Mouse (Mus musculus) limb, embryonic 10.5 days (tissue): Measurements from ENCODE around the gene Zbtb46. TPM values are rescaled to one million over a fixed set of nuclear protein-coding genes. Genes with fewer than 3 reads are reported as not detected.

ENCODE experiments used
- DNase-seq: peaks from one replicate; pipeline ENCODE4 v3.0.0-alpha.2; 2017; ENCODE audit warnings: low spot score
- H3K27ac ChIP-seq: fragments of 300-500 bp; sonication (generic); 2 replicates; pipeline ENCODE4 v1.5.1; 2016; ENCODE audit warnings: mild to moderate bottlenecking
- H3K27me3 ChIP-seq: fragments of 300-500 bp; sonication (generic); 2 replicates; pipeline ENCODE4 v1.6.1; 2016; ENCODE audit warnings: low read depth, mild to moderate bottlenecking; ENCODE audit not compliant: poor library complexity, severe bottlenecking
- H3K36me3 ChIP-seq: fragments of 300-500 bp; sonication (generic); 2 replicates; pipeline ENCODE4 v1.6.1; 2016; ENCODE audit warnings: mild to moderate bottlenecking, moderate library complexity
- H3K4me1 ChIP-seq: fragments of 300-500 bp; sonication (generic); 2 replicates; pipeline ENCODE4 v1.6.1; 2016
- H3K4me3 ChIP-seq: fragments of 300-500 bp; sonication (generic); 2 replicates; pipeline ENCODE4 v1.5.1; 2016; ENCODE audit warnings: mild to moderate bottlenecking, moderate library complexity
- H3K9me3 ChIP-seq: fragments of 300-500 bp; sonication (generic); replicated peaks from 2 replicates; pipeline ENCODE4 v1.6.1; 2016; ENCODE audit warnings: mild to moderate bottlenecking
- WGBS: fragments of 180-500 bp; shearing (Covaris S2); methylation state at CpG from one replicate; pipeline ENCODE4 v1.1.7; 2016; 5-methylcytosine and 5-hydroxymethylcytosine counted together
- polyA plus RNA-seq: library from polyadenylated mRNA; unstranded; fragments of >200 nt; fragmentation: Nextera tagmentation; extraction: Ambion mirVana; gene quantifications from 2 replicates; pipeline ENCODE4 v1.2.1, GENCODE M21; 2016

Gene Zbtb46
- polyA plus RNA-seq, 1 experiment from 2014 or later, result 17.5 TPM

DNA sequence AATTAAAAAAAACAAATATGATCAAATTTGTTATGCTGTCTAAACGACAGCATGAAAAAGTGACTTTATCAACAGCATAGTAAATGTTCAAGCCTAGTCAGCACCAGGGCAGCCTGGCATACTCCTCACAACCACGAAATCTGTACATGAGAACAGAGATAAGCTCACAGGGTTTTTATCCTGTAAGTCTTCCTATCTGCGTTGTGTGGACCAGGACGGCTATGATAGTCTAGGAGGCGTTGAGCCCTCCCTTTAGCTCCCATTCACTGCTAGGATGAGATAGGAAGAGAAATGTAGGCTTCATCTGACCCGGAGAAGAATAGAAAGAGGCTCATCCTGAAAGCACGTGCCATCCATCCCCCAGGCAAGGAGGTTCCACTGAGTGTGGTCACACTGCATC, 39.9 kb downstream of the Zbtb46 start:
- Histone ChIP-seq H3K4me3 (no peak overlapping the region), H3K27ac (no peak overlapping the region), H3K4me1 (no peaks in the 10 kb centered on the region), H3K27me3 (no peaks in the 10 kb centered on the region), H3K9me3 (no peaks in the 10 kb centered on the region), H3K36me3 (peaks cover 26% of the 10 kb centered on the region)
- 91% methylated on average over 7 of the region's 7 CpGs for WGBS
- no peak for DNase-seq

DNA sequence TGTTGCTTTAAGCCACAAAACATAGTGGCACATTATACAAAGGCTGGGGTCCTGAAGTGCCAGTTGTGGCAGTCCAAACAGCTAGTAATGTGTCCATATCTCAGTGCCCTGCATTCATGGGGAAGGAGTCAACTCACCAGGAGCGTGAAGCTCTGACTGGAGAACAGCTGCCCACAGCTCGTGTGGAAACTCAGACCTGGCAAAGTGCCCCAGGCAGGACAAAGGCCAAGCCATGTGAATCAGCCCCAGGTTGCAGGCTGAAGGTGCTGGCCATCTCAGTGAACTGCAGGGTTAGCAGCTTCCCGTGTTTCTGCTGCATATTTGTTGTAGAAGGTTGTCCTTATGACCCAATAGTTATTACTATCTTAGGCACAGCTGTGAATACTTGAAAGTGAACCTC, 43.3 kb downstream of the Zbtb46 start:
- peaks cover 7% of the 10 kb centered on the region for H3K36me3 ChIP-seq
- no peaks in the 10 kb centered on the region for H3K4me1 ChIP-seq
- no peak overlapping the region for H3K27ac ChIP-seq
- no peak overlapping the region for H3K4me3 ChIP-seq
- no peak for DNase-seq
- no peaks in the 10 kb centered on the region for H3K9me3 ChIP-seq
- WGBS, result 80% methylated on average over 3 of the region's 3 CpGs
- H3K27me3 ChIP-seq, result no peaks in the 10 kb centered on the region

DNA sequence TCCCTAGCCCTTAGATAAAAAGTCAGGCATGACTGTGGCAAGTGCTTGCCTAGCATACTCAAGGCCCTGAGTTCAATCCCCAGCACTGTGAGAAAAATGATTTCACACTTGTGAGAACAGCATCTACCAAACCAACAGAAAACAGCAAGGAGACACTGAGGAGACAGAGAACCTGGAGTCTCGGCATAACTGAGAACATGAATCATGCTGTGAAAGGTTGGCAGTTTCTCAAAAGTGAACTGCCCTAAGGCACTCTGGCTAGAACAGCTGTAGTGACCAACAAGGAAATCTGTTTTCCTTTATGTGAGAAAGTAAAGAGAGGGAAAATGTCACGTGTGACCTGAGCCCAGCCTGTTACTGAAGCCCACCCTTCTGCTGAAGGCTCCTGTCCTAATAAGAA, 46.1 kb downstream of the Zbtb46 start:
- Histone ChIP-seq H3K4me3 (no peak overlapping the region), H3K27ac (no peak overlapping the region), H3K4me1 (no peaks in the 10 kb centered on the region), H3K9me3 (no peaks in the 10 kb centered on the region), H3K36me3 (peaks cover 10% of the 10 kb centered on the region), H3K27me3 (no peaks in the 10 kb centered on the region)
- DNase-seq, result no peak
- 49% methylated on average over 2 of the region's 2 CpGs for WGBS

GRCm38 (mm10) chr2:181410760-181411473, 48.3 kb downstream of the Zbtb46 start:
- Histone ChIP-seq H3K9me3 (no peaks in the 10 kb centered on the region), H3K4me1 (no peaks in the 10 kb centered on the region), H3K27me3 (no peaks in the 10 kb centered on the region), H3K4me3 (no peak overlapping the region), H3K36me3 (peaks cover 18% of the 10 kb centered on the region), H3K27ac (no peak overlapping the region)
- peak; percentile 57 for DNase-seq
- 58% methylated on average over 4 of the region's 4 CpGs for WGBS

- WGBS, result 85% methylated on average over 7 of the region's 7 CpGs
- Histone ChIP-seq H3K27me3 (no peaks in the 10 kb centered on the region), H3K9me3 (no peaks in the 10 kb centered on the region), H3K4me1 (no peaks in the 10 kb centered on the region), H3K4me3 (no peak overlapping the region), H3K27ac (no peak overlapping the region), H3K36me3 (peaks cover 20% of the 10 kb centered on the region)
- DNase-seq, result no peak
Measured at GRCm38 (mm10) chr2:181409643-181410042, 49.6 kb downstream of the Zbtb46 start.

DNA sequence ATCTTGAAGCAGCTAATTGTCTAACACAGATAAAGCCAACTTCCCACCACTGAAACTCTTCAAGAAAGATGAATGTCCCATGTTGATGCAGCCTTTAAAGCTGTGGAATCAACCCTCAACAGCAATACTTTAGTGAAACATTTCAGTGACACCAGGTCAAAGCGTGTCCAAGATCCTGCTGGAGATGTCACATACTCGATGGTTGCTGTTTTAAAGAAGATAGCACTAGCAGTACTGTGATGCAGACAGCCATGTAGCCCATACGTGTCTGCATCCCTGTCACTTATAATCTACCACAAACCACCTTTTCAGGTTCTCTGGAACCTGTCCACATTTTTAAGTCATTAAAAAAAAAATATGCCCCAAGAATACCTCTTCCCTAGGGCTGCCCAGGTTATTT, 55.5 kb downstream of the Zbtb46 start:
- 96% methylated on average over 3 of the region's 3 CpGs for whole genome bisulfite sequencing
- H3K9me3 ChIP-seq, result no peaks in the 10 kb centered on the region

GRCm38 (mm10) chr2:181401497-181401896, 57.7 kb downstream of the Zbtb46 start:
- H3K9me3 ChIP-seq, result no peaks in the 10 kb centered on the region
- 39% methylated on average over 1 of the region's 1 CpGs for WGBS
- DNase-seq, result no peak
- H3K4me3 ChIP-seq, result no peak overlapping the region
- no peaks in the 10 kb centered on the region for H3K4me1 ChIP-seq
- 0 out of 2 replicates have a peak, but pooled peaks cover 4% of the 10 kb centered on the region for H3K36me3 ChIP-seq
- no peaks in the 10 kb centered on the region for H3K27me3 ChIP-seq
- H3K27ac ChIP-seq, result no peak overlapping the region

More for the DNA sequence above, 55.5 kb downstream of the Zbtb46 start:
- no peak overlapping the region for H3K27ac ChIP-seq
- H3K36me3 ChIP-seq, result peaks cover 13% of the 10 kb centered on the region
- H3K4me3 ChIP-seq, result no peak overlapping the region
- no peaks in the 10 kb centered on the region for H3K27me3 ChIP-seq
- no peak for DNase-seq
- no peaks in the 10 kb centered on the region for H3K4me1 ChIP-seq

DNA sequence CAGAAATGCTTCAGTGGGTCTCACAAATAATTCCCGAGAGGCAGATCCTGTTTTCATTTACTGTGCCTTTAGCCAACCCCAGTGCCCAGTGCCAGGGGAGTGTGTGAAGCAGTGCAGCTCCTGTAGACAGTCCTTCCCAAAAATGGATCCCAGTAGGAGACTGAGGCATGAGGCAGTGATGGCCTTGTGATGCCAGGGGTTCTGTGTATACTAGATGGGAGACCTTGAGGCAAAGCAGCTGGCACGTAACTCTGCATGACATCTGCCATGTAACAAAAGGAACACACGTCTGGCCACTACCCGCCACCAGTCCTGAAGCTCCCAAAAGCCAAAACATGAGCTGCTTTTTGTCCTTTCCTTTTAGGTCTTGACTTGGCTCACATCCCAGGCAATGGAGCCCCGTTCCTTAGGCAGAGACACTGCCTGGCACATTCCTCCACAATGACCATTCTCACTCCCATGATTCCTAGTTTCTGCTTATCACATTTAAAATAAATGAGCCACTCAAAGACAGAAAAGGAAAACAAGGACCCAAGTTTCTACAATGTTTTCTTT, 61.9 kb downstream of the Zbtb46 start:
- Histone ChIP-seq H3K9me3 (no peaks in the 10 kb centered on the region), H3K27ac (no peak overlapping the region), H3K4me3 (no peak overlapping the region), H3K36me3 (peaks cover 22% of the 10 kb centered on the region), H3K4me1 (no peaks in the 10 kb centered on the region), H3K27me3 (no peaks in the 10 kb centered on the region)
- 87% methylated on average over 5 of the region's 5 CpGs for WGBS
- DNase-seq, result no peak

- Histone ChIP-seq H3K36me3 (peaks cover 46% of the 10 kb centered on the region), H3K27ac (no peak overlapping the region), H3K4me3 (no peak overlapping the region), H3K9me3 (no peaks in the 10 kb centered on the region), H3K27me3 (no peaks in the 10 kb centered on the region), H3K4me1 (no peaks in the 10 kb centered on the region)
- no peak for DNase-seq
- WGBS, result 95% methylated on average over 3 of the region's 3 CpGs
Measured at GRCm38 (mm10) chr2:181394086-181394485, 65.1 kb downstream of the Zbtb46 start.

DNA sequence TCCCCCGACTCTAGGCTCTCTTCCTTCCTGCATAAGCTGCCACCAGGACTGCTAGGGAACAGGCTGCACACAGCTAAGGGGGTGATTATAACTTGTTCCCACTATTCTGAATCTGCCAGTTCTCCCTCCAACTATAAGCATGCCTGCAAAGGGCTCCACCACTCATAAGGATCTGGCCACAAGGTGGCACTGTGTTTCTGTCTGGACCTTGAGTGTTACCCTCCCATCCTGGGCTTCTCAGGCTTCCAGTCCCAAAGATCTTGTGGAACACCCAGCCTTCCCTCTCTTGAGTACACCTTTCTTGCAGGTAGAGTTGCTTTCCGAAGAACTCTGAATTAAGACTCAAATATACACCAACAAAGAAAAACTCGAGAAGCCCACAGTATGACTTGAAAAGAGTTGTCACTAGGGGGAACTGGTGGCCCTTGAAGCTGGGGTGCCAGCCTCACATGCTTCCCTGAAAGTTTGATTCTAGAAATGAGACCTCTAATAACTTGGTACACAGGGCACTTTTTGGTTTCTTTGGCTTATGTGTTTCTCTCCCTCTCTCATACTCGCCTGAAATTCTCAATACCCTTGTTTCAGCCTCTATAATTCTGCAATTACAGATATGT, 66.5 kb downstream of the Zbtb46 start:
- Histone ChIP-seq H3K9me3 (no peaks in the 10 kb centered on the region), H3K27ac (no peak overlapping the region), H3K4me3 (no peak overlapping the region), H3K4me1 (no peaks in the 10 kb centered on the region), H3K27me3 (no peaks in the 10 kb centered on the region), H3K36me3 (peaks cover 46% of the 10 kb centered on the region)
- 34% methylated on average over 4 of the region's 4 CpGs for WGBS
- peak; percentile 87 for DNase-seq

GRCm38 (mm10) chr2:181391541-181391940, 67.7 kb downstream of the Zbtb46 start:
- H3K4me1 ChIP-seq, result no peaks in the 10 kb centered on the region
- WGBS, result 80% methylated on average over 2 of the region's 2 CpGs
- H3K9me3 ChIP-seq, result no peaks in the 10 kb centered on the region
- H3K4me3 ChIP-seq, result no peak overlapping the region
- H3K27ac ChIP-seq, result no peak overlapping the region
- no peaks in the 10 kb centered on the region for H3K27me3 ChIP-seq
- H3K36me3 ChIP-seq, result peaks cover 54% of the 10 kb centered on the region
- no peak for DNase-seq

GRCm38 (mm10) chr2:181391022-181391421, 68.2 kb downstream of the Zbtb46 start:
- Histone ChIP-seq H3K4me1 (no peaks in the 10 kb centered on the region), H3K27me3 (no peaks in the 10 kb centered on the region), H3K4me3 (no peak overlapping the region), H3K27ac (no peak overlapping the region), H3K36me3 (peaks cover 59% of the 10 kb centered on the region), H3K9me3 (no peaks in the 10 kb centered on the region)
- no peak for DNase-seq
- WGBS, result 91% methylated on average over 15 of the region's 15 CpGs

DNA sequence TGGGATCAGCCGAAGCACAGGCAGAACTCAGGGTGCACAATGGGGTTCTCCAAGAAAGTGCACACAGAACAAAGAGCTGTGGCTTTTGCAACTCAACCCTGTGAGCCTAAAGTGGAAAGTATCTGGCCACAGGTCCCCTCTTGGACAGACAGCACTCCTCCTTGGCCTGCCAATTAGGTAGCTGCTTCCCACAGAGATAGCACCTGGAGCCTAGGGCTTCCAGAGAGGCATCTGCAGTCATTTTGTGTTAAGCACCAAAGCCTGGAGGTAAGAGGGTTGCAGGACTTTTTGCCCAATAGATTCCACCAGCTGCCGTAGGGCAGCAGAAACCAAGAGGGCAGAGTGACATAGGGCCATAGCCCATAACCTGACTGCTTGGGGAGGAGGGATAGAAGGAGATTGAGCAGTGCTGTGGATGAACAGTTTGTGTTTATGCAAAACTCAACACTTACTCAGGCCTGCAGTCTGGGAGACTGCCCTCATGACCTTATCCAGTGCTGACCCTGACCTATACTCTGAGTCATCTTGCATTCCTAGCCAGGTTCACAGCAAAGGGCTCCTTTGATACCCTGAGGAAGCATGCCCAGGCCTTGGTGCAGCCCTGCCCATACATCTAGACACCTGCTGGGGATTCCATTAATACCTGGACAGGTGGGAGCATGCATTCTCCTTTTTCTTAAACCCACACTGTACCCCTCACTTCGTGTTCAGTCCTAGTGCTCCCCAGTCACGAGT, 68.9 kb downstream of the Zbtb46 start:
- WGBS, result 76% methylated on average over 4 of the region's 4 CpGs
- Histone ChIP-seq H3K9me3 (no peaks in the 10 kb centered on the region), H3K27me3 (no peaks in the 10 kb centered on the region), H3K36me3 (peaks cover 64% of the 10 kb centered on the region), H3K27ac (no peak overlapping the region), H3K4me1 (no peaks in the 10 kb centered on the region), H3K4me3 (no peak overlapping the region)
- no peak for DNase-seq
